Mouse (Mus musculus): ENCODE data around the gene Tshz2.

The Tshz2 gene

DNA sequence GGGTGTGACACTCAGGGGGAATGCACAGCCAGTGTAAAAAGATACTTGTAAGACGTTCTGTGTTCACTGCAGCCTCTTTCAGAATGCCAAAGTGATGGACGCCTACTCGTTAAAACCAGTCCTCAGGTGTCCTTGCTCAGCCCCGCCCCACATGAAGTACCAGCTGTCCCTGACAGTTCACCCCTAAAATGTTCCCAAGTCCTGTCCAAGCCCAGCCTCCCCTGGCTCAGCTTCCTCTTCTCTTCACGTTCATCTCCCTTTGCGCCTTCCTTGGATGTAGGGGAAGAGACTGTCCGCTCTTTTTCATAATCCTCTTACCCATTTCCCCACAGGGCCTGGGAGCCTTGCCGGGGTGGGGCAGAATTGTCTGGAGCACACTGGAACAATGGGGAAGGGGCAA lies 374.0 kb downstream of the Tshz2 start:
- DNase-seq (ENCODE audit: low read depth, low spot score), result no peak

DNA sequence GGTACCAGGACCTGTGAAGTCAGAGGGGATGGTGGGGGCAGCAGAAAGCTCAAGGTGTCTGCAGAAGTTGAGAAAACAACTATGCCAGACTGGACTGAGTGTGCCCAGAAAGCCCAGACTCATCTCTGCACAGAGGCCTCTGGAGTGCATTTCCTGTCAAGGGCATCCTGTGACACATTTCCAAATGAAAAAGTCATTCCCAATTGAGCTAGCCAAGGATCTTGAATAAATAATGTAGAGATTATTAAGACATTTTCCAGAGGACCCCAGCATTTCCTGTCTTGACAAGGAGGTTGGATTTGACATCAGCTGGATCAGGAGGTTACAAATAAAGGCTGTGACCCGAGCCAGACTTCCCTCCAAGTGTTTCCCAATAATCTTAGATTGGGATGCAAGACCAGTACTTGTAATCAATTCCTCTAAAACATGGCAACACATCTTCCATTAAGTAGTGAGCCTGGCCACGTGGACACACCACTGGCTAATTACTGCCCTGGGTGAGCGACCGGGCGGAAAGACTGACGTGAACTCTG lies 374.7 kb downstream of the Tshz2 start:
- no peak for DNase-seq (ENCODE audit: low read depth, low spot score)

DNA sequence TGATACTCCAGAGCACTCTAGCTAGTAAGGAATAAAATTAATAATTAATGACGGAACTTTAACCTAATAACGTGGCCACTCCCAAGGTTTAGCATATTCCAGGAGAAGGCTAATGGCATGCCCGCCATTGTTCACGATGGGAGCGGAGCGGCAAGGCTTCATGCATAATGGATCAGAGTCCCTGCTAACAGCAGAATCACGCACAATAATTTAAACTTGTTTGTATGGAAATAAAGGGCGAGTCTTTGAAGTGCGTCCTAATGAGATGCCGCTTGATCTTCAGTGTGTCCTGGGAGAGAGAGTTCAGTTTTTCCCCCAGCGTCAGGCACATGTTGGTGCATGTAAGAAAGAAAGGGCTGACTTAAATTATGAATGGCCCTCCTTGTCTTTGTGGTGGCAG lies 376.9 kb downstream of the Tshz2 start:
- DNase-seq (ENCODE audit: low read depth, low spot score), result no peak

DNA sequence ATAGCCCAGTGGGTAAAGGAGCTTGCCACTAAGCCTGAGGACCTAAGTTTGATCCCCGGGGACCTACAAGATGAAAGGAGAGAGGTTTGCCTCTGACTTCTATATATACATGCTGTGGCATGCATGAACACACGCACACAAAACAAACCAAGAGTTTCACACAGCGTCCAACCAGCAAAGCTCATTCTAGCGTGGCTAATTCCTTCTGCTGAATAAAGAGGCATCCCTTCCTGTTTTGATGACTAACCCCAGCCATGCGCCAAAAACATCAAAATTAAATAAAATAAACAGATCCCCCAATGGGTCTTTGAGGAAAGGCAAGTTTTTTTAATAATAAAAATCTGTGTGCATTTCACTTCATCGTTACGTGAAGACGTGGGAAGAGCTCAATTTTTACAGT lies 379.0 kb downstream of the Tshz2 start:
- DNase-seq (ENCODE audit: low read depth, low spot score), result no peak

DNA sequence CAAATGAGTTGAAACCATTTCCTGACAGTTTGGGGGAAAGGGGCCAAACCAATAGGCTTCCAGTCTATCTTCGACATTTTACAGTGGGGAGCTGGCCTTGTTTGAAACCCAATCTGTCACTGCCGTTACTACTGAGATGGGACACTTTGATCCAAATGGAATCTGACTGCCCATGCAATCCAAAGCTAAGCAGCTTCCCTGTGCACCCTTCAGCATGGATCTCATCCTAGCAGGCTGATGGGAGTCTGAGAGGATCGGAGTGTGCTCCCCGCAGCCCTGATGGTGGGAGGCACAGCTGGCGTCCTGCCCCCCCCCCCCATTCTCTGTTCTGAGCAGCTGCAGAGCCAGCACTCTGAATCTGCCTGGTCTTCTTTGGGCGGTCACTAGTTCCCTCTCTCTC lies 384.5 kb downstream of the Tshz2 start:
- no peak for DNase-seq (ENCODE audit: low read depth, low spot score)

DNA sequence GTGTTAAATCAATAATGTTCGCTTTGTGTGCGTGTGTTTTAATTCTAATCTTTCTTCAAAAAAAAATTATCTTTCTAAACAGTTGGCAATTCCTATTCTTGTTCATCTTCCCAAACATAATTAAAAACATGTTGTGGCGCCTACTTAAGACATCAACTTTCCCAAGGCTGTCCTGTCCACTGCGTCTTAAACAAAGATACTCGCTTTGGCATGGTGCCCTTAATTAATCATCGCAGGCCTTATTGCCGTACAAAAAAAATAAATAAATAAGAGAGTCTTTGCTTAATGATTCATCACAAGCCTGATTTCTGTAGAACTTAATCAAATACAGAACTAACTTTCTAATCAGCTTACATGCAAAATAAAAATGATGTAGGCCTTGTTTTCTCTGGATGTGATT lies 385.1 kb downstream of the Tshz2 start:
- no peak for DNase-seq (ENCODE audit: low read depth, low spot score)

DNA sequence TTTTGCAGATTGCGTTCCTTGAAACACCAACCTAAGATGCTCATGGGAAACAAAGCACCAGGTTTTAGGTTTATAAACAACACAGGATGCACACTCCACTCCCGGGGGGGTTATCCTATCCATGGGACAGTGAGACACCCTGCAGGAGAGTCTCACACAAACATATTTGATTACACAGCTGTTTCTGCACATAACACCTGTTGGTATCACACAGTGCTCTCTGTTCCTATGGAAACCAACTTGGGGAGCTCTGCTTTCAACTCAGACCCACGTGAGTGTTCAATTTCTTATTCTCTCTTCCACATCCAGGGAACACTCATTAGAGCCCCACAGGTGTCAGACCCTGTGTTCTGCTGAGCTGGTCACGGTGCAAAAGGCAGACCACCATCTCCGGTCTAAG lies 390.1 kb downstream of the Tshz2 start:
- DNase-seq (ENCODE audit: low read depth, low spot score), result no peak

DNA sequence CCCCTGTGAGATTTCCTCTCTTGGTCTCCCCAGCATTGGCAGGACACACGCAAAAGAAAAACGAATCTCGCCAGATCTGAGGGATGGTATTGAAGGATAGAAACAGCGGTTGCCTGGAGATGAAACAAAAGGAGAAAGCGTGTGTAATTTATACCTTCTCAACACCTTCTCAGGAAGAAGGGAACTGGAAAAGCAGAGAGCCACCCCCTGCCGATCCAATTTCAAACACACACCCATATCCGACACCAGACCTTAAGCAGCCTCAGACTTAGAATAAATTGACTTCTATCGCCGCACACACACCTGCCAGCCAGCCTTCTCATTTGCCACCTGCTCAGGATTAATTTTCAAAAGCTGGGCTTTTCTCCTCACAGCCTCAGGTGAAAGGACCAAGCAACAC lies 390.9 kb downstream of the Tshz2 start:
- no peak for DNase-seq (ENCODE audit: low read depth, low spot score)

DNA sequence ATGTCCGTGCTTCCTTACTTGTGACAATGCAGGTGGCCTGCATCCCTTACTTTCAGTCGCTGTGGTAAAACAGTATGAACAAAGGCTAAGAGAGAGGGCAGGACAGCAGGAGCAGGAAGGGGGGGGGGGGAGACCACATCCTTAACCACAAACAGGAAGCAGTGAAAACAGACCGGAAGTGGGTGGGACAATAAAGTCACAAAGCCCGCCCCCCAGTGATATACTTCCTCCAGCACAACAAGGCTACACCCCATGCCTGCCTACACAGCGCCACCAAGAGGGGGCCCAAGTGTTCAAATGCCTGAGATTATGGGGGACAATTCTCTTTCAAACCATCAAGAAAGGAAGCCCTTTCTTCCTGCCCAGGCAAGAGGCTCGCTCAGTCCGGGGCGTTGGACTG lies 392.1 kb downstream of the Tshz2 start:
- peak; percentile 51 for DNase-seq (ENCODE audit: low read depth, low spot score)

DNA sequence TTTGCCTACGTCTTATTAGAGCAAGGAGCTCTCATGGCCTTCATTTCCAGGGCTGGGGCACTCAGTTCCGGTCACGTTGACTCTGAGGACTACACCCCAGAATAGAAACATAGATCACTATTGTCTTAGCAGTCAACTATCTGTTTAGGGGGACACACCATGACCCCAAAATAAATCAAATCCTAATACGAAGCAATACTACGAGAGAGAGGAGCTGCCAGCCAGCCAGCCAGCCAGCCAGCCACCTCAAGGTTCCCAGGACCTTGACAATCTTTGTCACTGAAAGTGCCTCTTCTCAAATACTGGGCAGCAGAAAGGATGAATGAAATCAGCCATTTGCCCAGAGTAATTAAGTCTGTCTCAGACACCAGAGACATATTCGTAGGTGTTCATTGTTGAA lies 393.1 kb downstream of the Tshz2 start:
- no peak for DNase-seq (ENCODE audit: low read depth, low spot score)

DNA sequence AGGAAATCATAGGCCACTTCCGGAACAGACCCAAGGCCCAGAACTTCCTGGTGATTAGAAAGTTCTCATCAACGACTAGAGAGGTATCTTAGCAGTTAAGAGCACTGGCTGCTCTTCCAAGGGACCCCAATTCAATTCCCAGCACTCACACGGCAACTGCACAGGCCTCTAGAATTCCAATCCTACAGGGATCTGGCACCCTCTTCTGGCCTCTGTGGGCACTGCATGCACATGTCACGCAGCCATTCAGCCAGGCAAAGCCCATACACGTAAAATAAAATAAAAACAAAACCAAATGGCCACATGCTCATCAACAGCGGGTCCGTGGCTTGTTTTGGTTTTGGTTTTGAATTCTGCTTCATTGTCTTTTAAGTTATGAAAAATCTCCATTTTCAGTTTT lies 395.0 kb downstream of the Tshz2 start:
- peak; percentile 6 for DNase-seq (ENCODE audit: low read depth, low spot score)

DNA sequence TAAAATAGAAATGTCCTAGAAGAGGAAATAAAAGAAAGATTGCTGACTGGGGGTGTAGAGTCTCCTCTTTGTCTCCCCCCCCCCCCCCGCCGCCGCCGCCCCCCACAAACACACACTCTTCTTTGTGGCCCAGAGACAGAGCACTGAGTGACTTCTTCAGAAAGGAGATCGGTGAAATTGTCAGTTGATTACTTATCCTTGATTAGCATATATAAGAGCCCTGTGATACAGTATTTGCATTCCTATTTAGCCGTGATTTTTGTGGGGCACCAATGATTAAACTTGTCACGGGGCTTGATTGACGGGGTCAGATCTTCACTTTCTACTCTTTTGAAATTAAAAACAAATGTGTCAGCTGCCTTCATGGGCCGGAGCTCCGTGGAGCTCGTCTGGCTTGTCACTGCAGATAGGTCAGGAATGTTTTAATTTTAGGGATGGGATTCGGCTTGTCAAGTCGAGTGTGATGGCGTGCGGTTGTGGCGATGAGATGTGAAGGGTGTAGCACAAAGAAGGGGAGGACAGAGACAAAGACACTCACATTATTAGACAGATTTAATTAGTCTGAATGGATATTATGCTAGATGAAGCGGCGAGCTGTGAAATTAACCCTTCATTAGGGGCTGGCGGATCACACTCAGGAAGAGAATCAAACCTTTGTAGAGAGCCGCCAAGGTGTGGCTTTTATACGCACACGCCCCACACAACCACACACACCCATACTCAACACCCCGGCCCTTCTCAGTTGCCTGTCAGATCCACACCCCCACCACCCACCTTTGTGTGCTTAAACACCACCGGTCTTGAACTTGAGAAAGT lies 395.9 kb downstream of the Tshz2 start:
- DNase-seq (ENCODE audit: low read depth, low spot score), result no peak

DNA sequence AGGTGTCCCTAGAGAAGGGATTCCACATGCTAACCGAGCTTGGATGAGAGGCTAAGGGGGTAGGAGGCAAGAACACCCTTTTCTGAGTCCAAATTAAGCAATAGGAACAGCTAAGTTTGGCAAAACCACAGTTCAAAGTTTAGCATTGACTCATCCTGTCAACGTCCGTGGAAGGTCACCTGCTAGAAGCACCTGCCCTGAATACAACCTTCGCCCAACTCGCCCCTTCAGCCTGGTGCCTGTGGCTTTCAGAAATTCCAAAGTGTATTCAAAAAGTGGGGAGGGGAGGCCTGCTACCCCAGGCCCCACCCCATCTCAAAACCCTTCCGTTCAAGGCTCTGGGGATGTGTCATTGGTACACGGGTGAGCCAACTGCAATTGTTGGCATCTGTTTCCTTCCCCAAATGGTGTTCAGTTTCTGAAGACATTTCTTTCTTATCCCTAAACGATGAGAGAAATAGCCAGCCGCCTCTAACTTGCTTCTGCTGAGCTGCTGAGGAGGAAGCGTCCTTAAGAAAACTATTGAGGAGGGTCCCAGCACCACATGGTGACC lies 396.6 kb downstream of the Tshz2 start:
- no peak for DNase-seq (ENCODE audit: low read depth, low spot score)

DNA sequence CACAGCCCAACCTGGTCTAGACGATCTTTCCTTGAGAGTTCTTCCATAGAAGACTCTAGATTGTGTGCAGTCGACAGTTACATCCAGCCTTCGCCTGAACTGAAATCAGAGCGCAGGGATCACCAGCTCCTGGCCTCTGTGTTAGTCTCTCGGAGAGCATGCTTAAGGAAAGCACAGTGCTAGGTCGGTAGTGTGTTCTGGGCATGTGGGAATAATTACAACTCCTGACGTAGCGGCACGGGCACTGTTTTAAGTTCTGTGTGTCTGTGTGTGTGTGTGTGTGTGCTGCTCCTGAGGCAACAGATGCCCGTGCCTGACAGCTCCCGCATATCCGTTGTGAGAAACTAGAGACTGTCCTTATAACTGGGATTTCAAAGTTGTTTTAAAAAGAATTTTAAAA lies 398.4 kb downstream of the Tshz2 start:
- no peak for DNase-seq (ENCODE audit: low read depth, low spot score)

DNA sequence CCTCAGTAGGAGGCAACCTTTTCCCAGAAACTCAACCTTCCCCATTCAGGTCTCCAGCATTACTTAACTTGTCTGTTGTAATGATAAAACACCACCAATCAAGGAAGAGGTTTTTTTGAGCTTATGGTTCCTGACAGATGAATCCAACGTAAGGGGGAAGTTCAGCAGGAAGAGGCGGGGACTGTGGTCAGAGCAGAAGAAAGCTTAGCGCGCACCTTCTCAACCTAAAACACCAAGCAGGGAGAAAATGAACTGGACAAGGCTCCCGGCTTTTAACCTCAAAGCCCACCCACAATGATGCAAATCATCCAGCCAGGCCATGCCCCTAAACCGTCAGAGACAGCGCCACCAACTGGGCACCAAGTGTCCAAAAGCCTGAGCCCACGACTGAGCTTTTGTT lies 399.1 kb downstream of the Tshz2 start:
- DNase-seq (ENCODE audit: low read depth, low spot score), result no peak

DNA sequence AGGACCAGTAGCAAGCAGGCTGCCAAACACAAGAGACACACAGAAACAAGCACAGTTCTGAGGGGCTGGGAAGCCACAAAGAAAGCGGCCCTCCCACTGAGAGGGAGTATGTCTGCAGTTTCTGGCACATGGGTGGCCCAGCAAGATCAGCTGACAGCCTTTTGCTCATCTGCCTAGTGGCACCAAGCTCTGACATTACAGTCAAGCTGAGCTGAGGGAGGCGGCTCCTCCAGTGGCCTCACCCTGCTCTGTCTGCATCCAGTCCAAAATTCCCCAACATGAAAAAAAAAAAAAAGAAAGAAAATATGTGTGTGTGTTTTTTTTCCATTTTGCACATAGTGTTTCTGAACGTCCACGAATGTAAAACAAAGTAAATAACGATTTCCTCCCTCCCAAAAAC lies 400.4 kb downstream of the Tshz2 start:
- no peak for DNase-seq (ENCODE audit: low read depth, low spot score)

DNA sequence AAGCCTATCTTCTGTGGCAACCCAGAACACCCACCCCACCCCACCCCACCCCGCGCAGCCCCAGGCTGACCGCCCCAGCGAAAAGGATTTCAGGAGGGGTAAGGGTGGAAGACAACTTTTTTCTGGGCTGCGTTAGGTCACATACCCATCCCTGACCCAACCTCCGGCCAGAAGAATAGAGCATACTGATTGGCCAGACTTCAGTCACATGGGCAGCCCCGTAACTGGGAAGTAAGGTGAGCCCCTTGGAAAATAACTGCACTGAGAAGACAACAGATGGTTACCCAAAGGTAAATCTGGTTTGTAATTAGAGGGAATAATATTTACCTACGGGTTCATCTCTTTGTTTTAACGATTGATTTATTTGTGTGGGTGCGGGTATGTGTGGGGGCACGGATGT lies 402.0 kb downstream of the Tshz2 start:
- no peak for DNase-seq (ENCODE audit: low read depth, low spot score)

DNA sequence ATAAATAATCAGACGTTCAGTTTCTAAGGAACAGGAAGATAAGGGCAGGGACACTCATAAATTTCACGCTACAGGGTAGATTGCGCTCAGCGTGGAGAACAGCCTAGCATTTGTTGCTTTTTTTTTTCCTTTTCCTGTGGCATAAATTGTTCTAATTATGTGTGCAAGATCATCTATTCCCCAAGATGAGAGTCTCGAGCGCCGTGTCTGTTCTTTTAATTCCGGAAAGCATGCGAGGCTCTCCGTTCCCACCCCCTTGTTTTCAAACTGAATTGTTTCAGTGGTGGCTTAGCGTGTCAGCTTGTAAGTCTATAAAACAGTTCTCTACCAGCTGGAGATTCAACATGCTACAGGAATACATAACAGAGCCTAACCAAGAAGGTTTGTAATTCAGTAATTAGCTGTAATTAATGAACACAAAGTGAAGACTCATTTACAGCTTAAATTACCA lies 404.0 kb downstream of the Tshz2 start:
- DNase-seq (ENCODE audit: low read depth, low spot score), result no peak

DNA sequence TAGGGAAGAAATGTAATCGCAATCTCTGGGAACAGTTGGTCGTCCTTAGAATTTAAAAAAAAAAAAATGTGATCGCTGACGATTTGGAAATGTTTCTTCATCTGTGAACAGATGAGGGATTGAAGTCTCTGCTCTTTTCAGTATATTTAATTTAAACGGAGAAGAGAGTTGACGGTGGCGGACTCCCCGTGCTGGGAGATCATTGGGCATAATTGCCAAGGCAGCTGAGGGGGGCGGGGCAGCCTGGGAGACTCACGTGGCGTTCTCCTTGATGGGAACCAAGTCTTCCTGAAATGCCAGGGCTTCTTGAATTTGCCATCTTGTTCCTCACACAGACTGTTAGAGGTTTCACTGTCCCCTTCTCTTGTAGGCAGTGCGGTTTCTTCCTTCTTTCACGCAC lies 404.5 kb downstream of the Tshz2 start:
- DNase-seq (ENCODE audit: low read depth, low spot score), result no peak

DNA sequence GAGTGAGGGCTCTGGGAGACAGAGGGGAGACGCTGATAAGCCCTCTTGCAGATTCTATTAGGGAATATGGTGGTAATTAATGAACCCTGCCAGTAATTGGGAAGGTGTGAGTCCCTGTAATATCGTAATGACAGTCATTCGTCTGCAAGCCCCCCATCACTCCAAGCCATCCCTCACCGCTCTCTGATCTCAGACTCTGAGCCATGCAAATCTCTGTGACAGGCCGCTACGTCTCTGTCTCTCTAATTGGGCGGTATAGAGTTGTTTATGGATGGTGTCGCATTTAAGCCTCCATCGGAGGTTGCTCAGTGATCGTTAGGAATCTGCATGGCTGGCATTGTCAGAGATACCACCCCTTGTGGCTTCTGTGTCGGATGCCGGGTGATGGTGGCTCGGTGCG lies 407.0 kb downstream of the Tshz2 start:
- DNase-seq (ENCODE audit: low read depth, low spot score), result no peak

DNA sequence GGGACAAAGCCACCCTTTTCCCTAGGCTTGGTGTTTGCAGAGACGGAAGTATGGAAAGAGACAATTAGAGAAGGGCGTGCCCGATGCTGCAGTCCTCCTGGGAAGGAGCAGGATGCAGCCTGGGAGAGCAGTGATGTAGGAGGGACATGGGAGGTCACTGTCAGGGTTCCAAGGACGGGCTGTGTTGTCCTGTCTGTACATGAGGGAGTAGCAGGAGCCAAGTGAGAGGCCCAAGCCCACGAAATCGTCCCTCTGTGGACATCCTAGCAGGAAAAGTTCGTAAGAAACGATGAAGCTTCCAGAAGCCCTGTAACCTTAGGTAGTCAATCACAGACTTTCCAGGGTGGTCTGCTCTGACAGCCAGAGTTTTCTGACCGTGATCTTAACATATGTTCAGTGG lies 408.3 kb downstream of the Tshz2 start:
- DNase-seq (ENCODE audit: low read depth, low spot score), result no peak

DNA sequence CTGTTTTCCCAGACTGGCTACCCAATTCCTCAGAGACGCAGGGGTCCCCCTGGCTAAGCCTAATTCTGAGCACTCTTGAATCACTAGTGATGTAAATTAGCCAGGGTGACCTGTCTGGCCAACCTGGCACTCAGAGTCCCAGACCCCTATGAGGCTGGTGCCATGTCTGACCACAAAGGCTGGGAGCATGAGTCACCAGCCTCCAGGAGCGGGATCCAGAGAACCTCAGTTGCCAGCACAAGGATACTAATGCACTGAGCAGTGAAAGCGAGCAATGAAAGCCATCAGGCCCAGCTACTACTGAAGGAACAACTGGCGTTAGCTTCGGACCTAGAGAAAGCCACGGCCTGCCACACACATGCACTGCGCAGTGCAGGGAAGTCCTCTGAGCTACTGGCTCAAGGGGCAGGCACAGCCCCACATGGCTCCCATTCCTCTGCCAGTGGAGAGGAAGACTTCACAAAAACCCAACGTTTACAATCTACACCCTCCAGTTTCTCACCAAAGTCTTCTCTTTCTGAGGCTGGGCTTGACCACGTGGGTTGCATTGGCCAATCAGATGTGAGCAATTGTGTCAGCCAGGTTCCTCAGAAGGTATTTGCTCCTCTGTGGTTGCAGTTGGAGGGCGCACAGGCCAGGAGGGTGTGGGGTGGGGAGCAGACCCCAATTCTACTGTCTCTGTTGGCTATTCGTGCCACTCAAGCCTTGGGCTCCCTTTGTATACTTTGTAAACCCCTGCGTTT lies 409.8 kb downstream of the Tshz2 start:
- DNase-seq (ENCODE audit: low read depth, low spot score), result no peak

DNA sequence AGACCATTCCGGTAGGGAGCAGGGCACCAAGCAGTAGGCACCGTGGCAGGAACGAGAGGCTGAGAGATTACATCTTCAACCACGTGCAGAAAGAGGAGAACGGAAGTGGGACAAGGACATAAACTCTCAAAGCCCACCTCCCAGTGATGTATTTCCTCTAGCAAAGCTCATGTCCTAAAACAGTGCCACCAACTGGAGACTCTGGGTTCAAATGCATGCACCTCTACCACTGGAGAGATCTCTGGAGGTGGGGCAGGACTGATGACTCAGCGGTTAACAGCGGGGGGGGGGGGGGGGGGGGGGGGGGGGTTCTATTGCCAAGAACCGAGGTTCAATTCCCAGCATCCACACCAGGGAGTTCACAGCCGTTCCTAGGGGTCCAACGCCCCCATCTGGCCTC lies 410.5 kb downstream of the Tshz2 start:
- DNase-seq (ENCODE audit: low read depth, low spot score), result no peak
